Comparison of ENCODE assay signal across 8 mouse cellular contexts in genomic region chr1:65122574-65123372, GRCm38 (mm10). TPM values are rescaled to one million over a fixed set of nuclear protein-coding genes. Genes with fewer than 3 reads are reported as not detected.
A peak's percentile ranks its signal among the peaks of the same experiment; 100 is the strongest.
DNase-seq lines count a peak whose midpoint lies in the region; ATAC-seq lines count a peak whose summit lies in the region.

Gene D630023F18Rik (minus strand): TSS chr1:65123214.

- H3K4me1 ChIP-seq in heart, embryonic 10.5 days: no peaks in the 10 kb centered on the region
- H3K4me1 ChIP-seq in forebrain, embryonic 12.5 days: peaks cover 3% of the 10 kb centered on the region
- no peaks in the 10 kb centered on the region for H3K4me1 ChIP-seq in stomach, embryonic 15.5 days

- DNase-seq in heart, embryonic 10.5 days (ENCODE audit: low spot score): no peak
- DNase-seq in heart, postnatal 36 days: no peak
- DNase-seq in 3T3-L1 (ENCODE audit: low read depth, low spot score): peak; percentile 37
- DNase-seq in left cerebral cortex, postnatal 14 days (ENCODE audit: low spot score in 2 of 2): peak; percentile 32 to 35
- DNase-seq in gastrocnemius, postnatal 36 days: no peak
- no peak for DNase-seq in adrenal gland, postnatal 25 days

- H3K9ac ChIP-seq in forebrain, embryonic 12.5 days: no peak within 1 kb of the TSS
- H3K9ac ChIP-seq in stomach, embryonic 15.5 days: no peak within 1 kb of the TSS

- H3K9me3 ChIP-seq in heart, embryonic 10.5 days: no peaks in the 10 kb centered on the region
- no peaks in the 10 kb centered on the region for H3K9me3 ChIP-seq in forebrain, embryonic 12.5 days
- H3K9me3 ChIP-seq in stomach, embryonic 15.5 days: no peaks in the 10 kb centered on the region

- H3K27ac ChIP-seq in heart, embryonic 10.5 days: no peak within 1 kb of the TSS
- H3K27ac ChIP-seq in forebrain, embryonic 12.5 days: no peak within 1 kb of the TSS
- no peak within 1 kb of the TSS for H3K27ac ChIP-seq in stomach, embryonic 15.5 days

- no peaks in the 10 kb centered on the region for H3K36me3 ChIP-seq in heart, embryonic 10.5 days
- H3K36me3 ChIP-seq in forebrain, embryonic 12.5 days (replicated peaks): no peaks in the 10 kb centered on the region
- no peaks in the 10 kb centered on the region for H3K36me3 ChIP-seq in stomach, embryonic 15.5 days

- intact Hi-C loops in heart, postnatal 36 days (cut with DNase I): no loop called here
- intact Hi-C loops in left cerebral cortex, postnatal 14 days (cut with DNase I): no loop called here
- intact Hi-C loops in gastrocnemius, postnatal 36 days (cut with DNase I): no loop called here

- H3K4me3 ChIP-seq in heart, embryonic 10.5 days: peak within 1 kb of the TSS; percentile 43
- H3K4me3 ChIP-seq in forebrain, embryonic 12.5 days (replicated peaks): no peak within 1 kb of the TSS
- peak within 1 kb of the TSS; percentile 22; the same call in 1 of the 2 replicates for H3K4me3 ChIP-seq in stomach, embryonic 15.5 days (replicated peaks)

- peak within 1 kb of the TSS; percentile 37 for H3K4me2 ChIP-seq in forebrain, embryonic 12.5 days
- H3K4me2 ChIP-seq in stomach, embryonic 15.5 days: peak within 1 kb of the TSS; percentile 25; the same call in 1 of the 2 replicates

- ATAC-seq in forebrain, embryonic 12.5 days (ENCODE audit: low FRiP score): no peak
- ATAC-seq in stomach, embryonic 15.5 days (ENCODE audit: insufficient read depth, low FRiP score, low read depth): no peak

- 32% methylated on average over 9 of the region's 9 CpGs for WGBS in heart, embryonic 10.5 days
- 25% methylated on average over 9 of the region's 9 CpGs for WGBS in forebrain, embryonic 12.5 days
- 28% methylated on average over 9 of the region's 9 CpGs for WGBS in stomach, embryonic 15.5 days

- no peaks in the 10 kb centered on the region for H3K27me3 ChIP-seq in heart, embryonic 10.5 days (ENCODE audit: insufficient read depth, poor library complexity, severe bottlenecking)
- no peaks in the 10 kb centered on the region for H3K27me3 ChIP-seq in forebrain, embryonic 12.5 days
- no peaks in the 10 kb centered on the region for H3K27me3 ChIP-seq in stomach, embryonic 15.5 days (replicated peaks)

RNA-seq across cellular contexts. Expression of gene D630023F18Rik, which starts in this region (rescaled TPM):
- 0.12 and 0.31 TPM in 2 replicates for polyA plus RNA-seq in heart, embryonic 10.5 days (2016; fragmentation: Nextera tagmentation; extraction: Ambion mirVana)
- not detected for total RNA-seq in heart, postnatal 36 days (2021)
- polyA plus RNA-seq in forebrain, embryonic 12.5 days (2016; fragmentation: Nextera tagmentation; extraction: Ambion mirVana): 0.28 TPM in 1 of 2 replicates, not detected in the other
- total RNA-seq in left cerebral cortex, postnatal 14 days (2021): 10 to 100 TPM; 10.5 to 15.8 TPM
- polyA plus RNA-seq in stomach, embryonic 15.5 days (2015; fragmentation: Nextera tagmentation; extraction: Ambion mirVana): 0.12 and 0.26 TPM in 2 replicates
- not detected for total RNA-seq in gastrocnemius, postnatal 36 days (2021)
- not detected in 2 replicates for total RNA-seq in adrenal gland, postnatal 25 days (2021)

Comparison
In these comparisons a context has a peak if more than half of its experiments do, and no peak if none do; other contexts are left out.
1. RNA of gene D630023F18Rik (total RNA-seq): 10.5 to 15.8 TPM in left cerebral cortex, postnatal 14 days; not detected in adrenal gland, postnatal 25 days, not detected in heart, postnatal 36 days and not detected in gastrocnemius, postnatal 36 days; every median in the first group is over 10 times any median in the second.
2. DNase-seq: peak in 3T3-L1 (single experiment) and left cerebral cortex, postnatal 14 days (2 of 2); none in heart, embryonic 10.5 days (single experiment), heart, postnatal 36 days (0 of 2), gastrocnemius, postnatal 36 days (0 of 2) and adrenal gland, postnatal 25 days (single experiment).